Mouse (Mus musculus): ENCODE measurements around the gene Armc6. TPM values are rescaled to one million over a fixed set of nuclear protein-coding genes. Genes with fewer than 3 reads are reported as not detected.

Armc6 gene
- total RNA-seq (2023): 1 to 10 TPM; 3.6 to 8.7 TPM

DNA sequence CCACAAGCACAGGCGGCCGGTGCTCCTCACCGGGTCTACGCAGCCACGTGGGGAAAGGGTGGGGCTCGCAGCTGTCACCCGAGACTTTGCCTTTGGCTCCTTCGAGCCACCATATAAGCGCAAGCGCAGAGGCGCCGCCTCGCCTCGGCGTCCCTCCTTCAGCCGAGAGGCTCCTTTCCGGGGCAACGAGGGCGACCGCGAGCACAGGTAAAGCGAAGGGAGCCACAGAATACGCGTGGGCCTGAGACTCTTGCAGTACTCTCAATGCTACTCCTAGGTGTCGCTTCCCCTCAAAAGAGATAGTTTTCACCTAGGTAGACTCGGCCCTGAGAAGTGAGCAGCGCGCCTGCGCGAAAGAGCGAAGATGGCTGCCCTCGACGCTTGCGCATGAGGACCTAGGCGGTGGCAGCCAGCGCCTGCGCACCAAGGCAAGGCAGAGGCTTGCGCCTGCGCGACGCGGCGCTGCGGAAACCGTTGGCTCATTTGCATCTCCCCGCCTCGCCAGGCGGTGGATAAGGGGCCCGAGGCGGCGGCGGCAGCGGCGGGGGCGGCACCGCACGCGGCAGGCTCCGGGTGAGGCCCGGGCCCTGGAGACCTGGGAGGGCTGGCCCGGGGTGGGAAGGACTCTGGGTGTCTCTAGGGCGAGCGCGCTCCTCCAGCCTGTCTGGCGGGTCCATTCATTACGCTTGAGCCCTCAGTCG, at the start of gene Armc6, which contains the start of gene Sugp2:
Armc6 (minus strand) TSS at position 387 of the 701 bp plus-strand sequence.
Sugp2 (plus strand) TSS at position 147 of the 701 bp plus-strand sequence.

GRCm38 (mm10) chr8:70282603-70283135, 48.4 kb upstream of the Armc6 start, which contains the start of gene Homer3:
Gene Homer3, plus strand, starts transcription at chr8:70282827.

DNA sequence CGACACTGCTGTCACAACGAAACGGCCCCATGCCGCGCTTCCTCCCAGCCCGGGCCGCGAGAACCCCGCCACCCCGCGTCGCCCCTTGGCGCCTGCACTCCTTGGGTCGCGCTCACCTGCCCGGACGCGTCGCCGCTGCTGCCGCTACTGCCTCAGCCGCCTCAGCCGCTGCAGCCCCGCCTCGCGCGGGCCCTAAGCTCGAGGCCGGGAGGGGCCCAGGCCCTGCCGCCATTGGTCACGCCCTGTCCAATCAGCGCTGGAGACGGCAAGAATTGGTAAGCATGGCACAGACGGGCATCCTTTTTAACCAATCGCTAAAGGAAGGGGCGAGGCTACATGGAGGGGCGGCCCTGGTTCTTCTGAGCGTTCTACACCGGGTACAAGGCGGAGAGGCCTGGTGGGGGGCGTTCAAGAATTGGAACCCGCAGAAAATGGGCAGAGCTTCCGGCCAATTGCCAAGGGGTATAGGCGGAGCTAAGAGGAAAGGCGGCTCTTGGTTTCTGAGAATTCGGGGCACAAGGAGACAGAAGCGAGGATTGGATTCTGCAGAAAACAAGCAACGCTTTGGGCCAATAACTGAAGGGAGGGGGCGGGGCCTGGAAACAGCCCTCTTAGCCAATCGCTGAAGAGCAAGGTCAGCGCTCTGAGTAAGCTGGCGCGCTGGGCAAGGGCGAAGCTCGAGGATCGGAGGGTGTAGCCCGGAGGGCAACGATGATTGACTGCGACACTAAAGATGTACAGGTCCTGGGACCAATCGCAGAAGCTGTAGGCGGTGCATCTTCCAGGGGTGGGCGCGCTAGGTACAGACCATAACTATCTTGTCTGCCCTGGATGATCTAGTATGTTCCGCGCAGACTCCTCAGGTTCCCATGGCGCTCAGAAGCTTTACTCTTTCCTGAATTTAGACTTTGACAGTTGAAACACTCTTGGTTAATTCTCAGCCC, 21.9 kb downstream of the Armc6 start, which contains the start of gene Slc25a42:
Slc25a42 (minus strand) TSS at position 194 of the 944 bp plus-strand sequence.

DNA sequence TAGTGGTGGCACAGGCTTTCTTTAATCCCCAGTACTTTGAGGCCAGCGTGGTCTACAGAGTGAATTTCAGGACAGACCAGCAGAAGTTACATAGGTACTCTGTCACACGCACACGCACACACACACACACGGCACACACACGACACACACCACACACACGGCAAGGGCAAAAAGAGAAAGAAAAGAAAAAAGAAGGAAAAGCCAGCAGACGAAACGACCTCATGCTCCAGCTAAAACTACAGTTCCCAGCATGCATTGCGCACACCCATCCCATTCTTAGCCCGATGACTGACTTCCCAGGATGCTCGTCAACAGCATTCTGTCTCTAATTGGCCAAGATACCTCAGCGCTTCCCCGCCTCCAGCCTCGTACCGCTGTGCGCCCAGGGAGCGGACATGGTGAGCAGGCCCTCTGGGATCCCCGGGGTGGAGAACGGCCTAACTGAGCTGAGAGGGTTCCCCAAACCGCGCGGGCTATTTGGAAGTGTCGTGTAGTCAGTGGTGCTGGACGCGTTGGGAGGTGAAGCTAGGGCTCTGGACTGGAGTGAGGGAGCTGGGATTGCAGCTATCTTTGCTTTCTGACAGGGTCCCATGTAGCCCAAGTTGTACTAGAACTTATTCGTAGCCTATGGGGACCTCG, 62.1 kb downstream of the Armc6 start, which contains the start of gene Tmem161a:
Tmem161a (plus strand) TSS at position 314 of the 639 bp plus-strand sequence.

Other genes with a start within 250 kb of the Armc6 start
- 10 to 100 TPM; 71.9 to 72.4 TPM for gene Gatad2a, start 238.1 kb downstream of the Armc6 start, total RNA-seq (2023)
- 10 to 100 TPM; 90.3 to 90.9 TPM for gene Mau2, start 191.7 kb downstream of the Armc6 start, total RNA-seq (2023)
- 10 to 100 TPM; 31.1 to 32.2 TPM for gene Sugp1, start 191.7 kb downstream of the Armc6 start, total RNA-seq (2023)
- gene Tm6sf2, start 161.5 kb downstream of the Armc6 start, total RNA-seq (2023): not detected
- not detected for gene Hapln4, start 151.0 kb downstream of the Armc6 start, total RNA-seq (2023)
- not detected for gene Ncan, start 113.6 kb downstream of the Armc6 start, total RNA-seq (2023)
- 10 to 100 TPM; 23.5 to 26.6 TPM for gene Nr2c2ap, start 103.1 kb downstream of the Armc6 start, total RNA-seq (2023)
- gene Rfxank, start 95.3 kb downstream of the Armc6 start, total RNA-seq (2023): 10 to 100 TPM; 16.6 to 16.8 TPM
- 10 to 100 TPM; 40.9 to 43.7 TPM for gene Borcs8, start 95.0 kb downstream of the Armc6 start, total RNA-seq (2023)
- 1 to 10 TPM in 1 of 2 experiments, under 1 TPM in 1; 0.37 to 1.6 TPM for gene Mef2b, start 94.8 kb downstream of the Armc6 start, total RNA-seq (2023)
- gene Tmem161a, start 62.1 kb downstream of the Armc6 start, total RNA-seq (2023): 10 to 100 TPM; 30.3 to 40.8 TPM
- gene Slc25a42, start 22.2 kb downstream of the Armc6 start, total RNA-seq (2023): 1 to 10 TPM; 3.1 to 3.6 TPM
- gene Sugp2, start 240 bp downstream of the Armc6 start, total RNA-seq (2023): 10 to 100 TPM; 32.9 to 34.4 TPM
- gene Homer3, start 48.4 kb upstream of the Armc6 start, total RNA-seq (2023): 10 to 100 TPM; 11.2 to 12.6 TPM
- gene Ddx49, start 68.0 kb upstream of the Armc6 start, total RNA-seq (2023): 10 to 100 TPM; 45.8 to 47.9 TPM
- 100 to 1,000 TPM; 162 TPM for gene Cope, start 68.1 kb upstream of the Armc6 start, total RNA-seq (2023)
- gene Cers1, start 81.3 kb upstream of the Armc6 start, total RNA-seq (2023): not detected
- gene Gdf1, start 95.4 kb upstream of the Armc6 start, total RNA-seq (2023): not detected
- 10 to 100 TPM; 57.5 to 62.4 TPM for gene Upf1, start 118.8 kb upstream of the Armc6 start, total RNA-seq (2023)
- gene Comp, start 139.1 kb upstream of the Armc6 start, total RNA-seq (2023): 1 to 10 TPM in 1 of 2 experiments, under 1 TPM in 1; 0.97 to 2.9 TPM
- 10 to 100 TPM in 1 of 2 experiments, 1 to 10 TPM in 1; 9.7 to 10.2 TPM for gene Crtc1, start 205.1 kb upstream of the Armc6 start, total RNA-seq (2023)
- gene Klhl26, start 242.5 kb upstream of the Armc6 start, total RNA-seq (2023): 1 to 10 TPM; 7.1 to 7.7 TPM

Data from monocyte, adult 59 days (primary cell).